Mouse (Mus musculus) heart, adult 2 months (tissue): ENCODE data around the gene Ncor2.

ENCODE experiments used
- CTCF ChIP-seq: fragments of 200-600 bp; IDR thresholded peaks from 2 replicates; pipeline ENCODE4 v1.8.1; 2022; ENCODE audit warnings: antibody characterized with exemption, mild to moderate bottlenecking, moderate library complexity
- EP300 ChIP-seq: fragments of 200-500 bp; IDR thresholded peaks from 2 replicates; pipeline ENCODE4 v1.6.1; 2011; ENCODE audit warnings: low read depth, low read length, control low read depth; ENCODE audit not compliant: insufficient read depth
- POLR2A ChIP-seq: fragments of 200-500 bp; IDR thresholded peaks from 2 replicates; pipeline ENCODE4 v1.6.1; 2011; ENCODE audit warnings: mild to moderate bottlenecking, low read depth, low read length, control low read depth; ENCODE audit not compliant: insufficient read depth

DNA sequence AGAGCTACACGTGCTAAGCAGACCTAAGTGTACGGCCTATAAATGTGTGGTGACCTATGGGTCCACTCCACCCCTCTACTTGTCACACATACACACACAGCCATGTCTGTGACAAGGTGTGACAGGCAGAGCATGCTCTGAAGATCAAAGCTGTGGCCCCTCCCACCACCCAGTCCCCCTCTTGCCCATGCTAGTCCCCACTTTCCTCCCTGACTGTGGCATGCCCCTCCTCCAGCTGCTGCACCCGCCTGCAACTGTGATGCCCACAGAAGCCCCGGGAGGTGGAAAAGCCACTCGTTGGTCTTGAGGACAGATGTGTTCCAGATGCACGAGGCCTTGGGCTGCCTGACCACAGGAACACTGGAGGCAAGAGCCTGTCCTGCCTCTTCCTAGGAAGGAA is 74.2 kb downstream of the Ncor2 start:
- TF ChIP-seq CTCF: no peak
- no peak for TF ChIP-seq POLR2A
- no peak for TF ChIP-seq EP300
